Mouse (Mus musculus): ENCODE results near the gene Mrpl58.

GRCm38 (mm10) chr11:115425671-115426070 is 22.1 kb downstream of the Mrpl58 start:
- TF ChIP-seq CTCF (IDR thresholded peaks at IDR 0.05): no peak
- no peak for TF ChIP-seq POLR2A (IDR thresholded peaks at IDR 0.05; ENCODE audit: insufficient read depth, low read depth, low read length)
- TF ChIP-seq EP300 (IDR thresholded peaks at IDR 0.05; ENCODE audit: insufficient read depth, low read depth, low read length): no peak
